Mouse (Mus musculus): ENCODE results near the gene Lclat1. TPM values are rescaled to one million over a fixed set of nuclear protein-coding genes. Genes with fewer than 3 reads are reported as not detected.

The Lclat1 gene
- polyA plus RNA-seq, 1 experiment: 22.8 TPM

DNA sequence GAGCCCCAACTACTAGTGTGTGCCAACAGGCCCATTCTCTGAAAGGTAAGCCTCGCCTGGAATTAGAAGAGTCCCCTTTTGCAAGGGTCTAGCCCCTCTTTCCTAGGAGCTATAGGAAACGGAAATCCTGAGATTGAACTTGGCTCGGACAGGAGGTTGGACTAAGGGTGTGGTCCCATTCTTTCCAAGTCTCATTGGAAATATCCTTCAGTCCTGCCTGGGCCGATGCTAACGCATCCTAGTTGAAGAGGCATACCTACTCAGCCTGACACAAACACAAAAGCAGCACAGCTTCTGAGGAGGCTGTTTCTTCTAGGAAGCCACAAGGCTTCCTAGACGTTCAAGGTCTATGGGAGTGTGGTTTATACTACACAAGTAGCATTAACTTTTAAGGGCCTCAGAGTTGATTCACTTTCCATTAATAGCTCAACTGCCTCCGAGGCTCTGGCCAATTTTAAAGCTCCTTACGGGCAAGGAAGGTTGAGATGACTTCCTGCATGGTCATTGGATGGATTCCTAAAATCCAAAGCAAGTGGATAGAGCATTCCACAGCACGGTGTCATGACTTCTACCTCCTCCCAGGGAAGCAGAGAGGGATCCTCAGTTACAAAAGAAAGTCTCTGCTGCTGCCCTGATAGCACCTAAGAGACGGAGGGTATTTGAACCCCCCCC, 39.3 kb upstream of the Lclat1 start:
- Histone ChIP-seq H3K4me1 (ENCODE audit: control insufficient read depth, insufficient read depth, low read length) (peaks cover 8% of the 10 kb centered on the region; the same call in 1 of the 2 replicates), H3K4me3 (replicated peaks; ENCODE audit: extremely low read depth, low read depth, low read length) (no peak overlapping the region)
- DNase-seq: no peak
- 43% methylated on average over 10 of the region's 10 CpGs for WGBS
- TF ChIP-seq POLR2A (IDR thresholded peaks at IDR 0.05; ENCODE audit: borderline replicate concordance, extremely low read depth, low read depth, low read length): no peak
- TF ChIP-seq CTCF (IDR thresholded peaks at IDR 0.05; ENCODE audit: insufficient read depth, low read length): no peak

DNA sequence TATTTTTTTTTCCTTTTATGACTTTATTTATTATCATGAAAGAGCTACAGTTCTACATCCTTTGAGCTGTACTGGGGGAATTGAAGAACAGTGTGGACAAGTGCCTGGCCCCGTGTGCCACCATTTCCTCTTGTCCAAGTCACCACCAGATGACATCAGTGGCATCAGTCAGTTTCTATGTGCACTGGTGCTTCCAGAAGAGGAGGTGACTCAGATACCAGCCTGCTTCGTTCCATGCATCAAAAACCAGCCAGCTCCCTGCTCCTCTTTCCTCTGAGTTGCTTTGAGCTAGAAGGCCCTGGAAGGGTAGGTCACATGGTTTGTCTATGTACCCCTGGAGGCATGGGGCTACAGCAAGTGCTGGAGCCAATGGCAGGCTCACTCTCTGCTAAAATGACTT, 37.3 kb upstream of the Lclat1 start:
- 74% methylated on average over 2 of the region's 2 CpGs for WGBS
- no peak overlapping the region for H3K4me3 ChIP-seq (replicated peaks; ENCODE audit: extremely low read depth, low read depth, low read length)
- DNase-seq: no peak
- TF ChIP-seq CTCF (IDR thresholded peaks at IDR 0.05; ENCODE audit: insufficient read depth, low read length) (no peak), POLR2A (IDR thresholded peaks at IDR 0.05; ENCODE audit: borderline replicate concordance, extremely low read depth, low read depth, low read length) (no peak)
- H3K4me1 ChIP-seq (ENCODE audit: control insufficient read depth, insufficient read depth, low read length): peaks cover 8% of the 10 kb centered on the region; the same call in 1 of the 2 replicates

DNA sequence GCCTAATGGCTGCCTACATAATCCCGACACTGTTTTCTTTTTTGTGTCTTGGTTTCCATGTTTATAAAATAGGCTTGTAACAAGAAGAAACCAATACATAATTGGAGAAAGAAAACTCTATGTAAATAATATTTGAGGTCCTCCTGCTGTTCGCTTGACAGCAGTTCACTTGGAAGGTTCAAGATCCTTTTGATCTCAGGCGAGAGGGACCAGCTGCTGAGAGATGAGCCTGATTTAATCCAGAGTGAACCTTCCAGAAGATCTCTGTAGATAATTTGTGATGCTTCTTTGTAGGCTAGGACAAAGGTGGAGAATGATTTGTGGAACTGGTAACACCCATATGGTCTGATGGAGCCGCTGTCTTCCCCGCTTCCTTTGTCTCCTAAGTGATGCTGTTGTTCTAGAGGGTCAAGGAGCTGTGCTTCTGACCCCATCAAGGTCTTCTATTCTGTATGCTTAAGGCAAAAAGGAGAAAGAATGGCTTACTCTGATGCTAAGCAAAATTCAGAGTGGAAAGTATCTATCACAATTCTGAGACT, 36.0 kb upstream of the Lclat1 start:
- DNase-seq: no peak
- WGBS: 77% methylated on average over 5 of the region's 5 CpGs
- Histone ChIP-seq H3K4me1 (ENCODE audit: control insufficient read depth, insufficient read depth, low read length) (peaks cover 8% of the 10 kb centered on the region; the same call in 1 of the 2 replicates), H3K4me3 (replicated peaks; ENCODE audit: extremely low read depth, low read depth, low read length) (no peak overlapping the region)
- TF ChIP-seq POLR2A (IDR thresholded peaks at IDR 0.05; ENCODE audit: borderline replicate concordance, extremely low read depth, low read depth, low read length): no peak
- no peak for TF ChIP-seq CTCF (IDR thresholded peaks at IDR 0.05; ENCODE audit: insufficient read depth, low read length)

DNA sequence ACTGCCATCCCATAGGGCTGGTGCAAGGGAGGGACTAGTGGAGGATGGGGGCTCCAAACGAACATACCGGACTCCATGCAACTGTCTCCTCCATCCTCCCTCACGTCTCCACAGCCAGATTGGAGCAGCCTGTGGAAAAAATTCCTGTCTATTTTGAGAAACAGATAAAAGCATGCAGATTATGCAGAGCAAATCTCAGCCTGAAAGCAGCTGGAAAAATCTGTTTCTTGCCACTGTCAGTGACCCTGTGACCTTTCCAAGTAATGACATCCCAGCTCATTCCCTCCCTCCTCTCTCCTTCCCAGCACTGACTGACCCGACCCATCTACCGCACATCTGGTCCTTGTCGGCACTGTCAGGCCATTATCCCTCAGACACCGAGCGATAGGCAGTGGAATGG, 35.5 kb upstream of the Lclat1 start:
- TF ChIP-seq POLR2A (IDR thresholded peaks at IDR 0.05; ENCODE audit: borderline replicate concordance, extremely low read depth, low read depth, low read length) (no peak), CTCF (IDR thresholded peaks at IDR 0.05; ENCODE audit: insufficient read depth, low read length) (no peak)
- Histone ChIP-seq H3K4me3 (replicated peaks; ENCODE audit: extremely low read depth, low read depth, low read length) (no peak overlapping the region), H3K4me1 (ENCODE audit: control insufficient read depth, insufficient read depth, low read length) (peaks cover 6% of the 10 kb centered on the region; the same call in 1 of the 2 replicates)
- 65% methylated on average over 8 of the region's 8 CpGs for WGBS
- DNase-seq: peak; percentile 19

DNA sequence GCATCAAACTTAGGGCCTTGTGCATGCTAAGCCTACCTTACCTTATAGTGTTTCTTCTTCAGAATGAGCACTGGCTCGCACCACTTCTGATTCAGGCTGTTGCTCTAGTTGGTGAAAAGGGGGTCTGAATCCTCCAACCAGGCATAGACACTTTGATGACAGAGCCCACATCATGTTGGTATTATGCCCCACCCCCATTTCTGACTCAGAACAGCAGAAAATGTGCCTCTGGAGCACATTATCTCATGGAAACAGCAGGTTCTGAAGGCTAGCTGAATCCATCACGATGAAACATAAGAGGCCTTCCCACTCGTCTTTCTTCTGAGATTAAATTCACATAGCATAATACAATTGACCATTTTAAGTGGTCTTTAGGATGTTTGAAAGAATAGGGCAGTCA, 33.2 kb upstream of the Lclat1 start:
- no peak for DNase-seq
- Histone ChIP-seq H3K4me1 (ENCODE audit: control insufficient read depth, insufficient read depth, low read length) (no peaks in the 10 kb centered on the region), H3K4me3 (replicated peaks; ENCODE audit: extremely low read depth, low read depth, low read length) (no peak overlapping the region)
- WGBS: 80% methylated on average over 3 of the region's 3 CpGs
- TF ChIP-seq POLR2A (IDR thresholded peaks at IDR 0.05; ENCODE audit: borderline replicate concordance, extremely low read depth, low read depth, low read length) (no peak), CTCF (IDR thresholded peaks at IDR 0.05; ENCODE audit: insufficient read depth, low read length) (no peak)

DNA sequence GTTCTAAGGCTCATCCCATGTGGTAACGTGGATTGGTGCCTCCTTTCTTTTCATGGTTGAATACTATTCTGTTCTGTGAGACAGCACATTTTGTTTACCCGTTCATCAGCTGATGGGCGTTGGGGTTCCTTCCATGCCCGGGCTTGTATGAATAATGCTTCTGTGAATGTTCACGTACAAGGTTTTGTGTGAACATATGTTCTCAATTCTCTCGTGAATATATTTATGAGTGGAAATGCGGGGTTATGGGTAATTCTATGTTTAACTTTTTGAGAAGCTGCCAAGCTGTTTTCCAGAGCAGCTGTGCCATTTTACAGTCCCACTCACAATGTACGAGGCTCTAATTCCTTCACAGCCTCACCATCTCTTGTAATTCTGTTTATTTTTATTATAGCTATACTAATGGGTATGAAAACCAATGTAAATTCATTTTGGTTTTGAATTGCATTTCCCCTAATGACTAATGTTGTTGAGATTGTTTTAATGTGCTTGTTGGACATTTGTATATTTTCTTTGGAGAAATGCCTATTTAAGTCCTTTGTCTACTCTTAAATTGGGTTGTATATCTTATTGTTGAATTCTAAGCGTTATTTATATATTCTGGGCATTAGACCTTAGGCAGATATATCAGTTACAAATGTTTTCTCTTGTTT, 32.4 kb upstream of the Lclat1 start:
- Histone ChIP-seq H3K4me1 (ENCODE audit: control insufficient read depth, insufficient read depth, low read length) (no peaks in the 10 kb centered on the region), H3K4me3 (replicated peaks; ENCODE audit: extremely low read depth, low read depth, low read length) (no peak overlapping the region)
- WGBS: 66% methylated on average over 9 of the region's 9 CpGs
- no peak for DNase-seq
- no peak for TF ChIP-seq CTCF (IDR thresholded peaks at IDR 0.05; ENCODE audit: insufficient read depth, low read length)
- TF ChIP-seq POLR2A (IDR thresholded peaks at IDR 0.05; ENCODE audit: borderline replicate concordance, extremely low read depth, low read depth, low read length): no peak

DNA sequence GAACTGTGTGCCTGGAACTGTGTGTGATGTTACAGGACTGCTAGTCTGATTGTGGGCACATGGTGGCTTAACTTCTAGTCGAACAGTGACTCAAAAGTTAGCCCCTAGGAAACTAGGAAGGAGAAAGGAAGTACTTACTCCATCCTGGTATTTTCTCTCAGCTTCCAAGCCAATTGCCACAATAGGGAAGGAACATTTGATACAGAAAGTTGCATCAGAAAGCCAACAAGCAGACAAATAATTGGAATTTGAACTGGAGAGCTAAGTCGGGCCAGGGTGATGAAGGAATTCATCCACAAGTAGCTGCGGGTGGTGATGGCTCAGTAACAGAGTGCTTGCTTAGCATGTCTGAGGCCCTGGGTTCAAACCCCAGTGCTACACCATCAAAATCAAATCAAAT, 30.1 kb upstream of the Lclat1 start:
- Histone ChIP-seq H3K4me1 (ENCODE audit: control insufficient read depth, insufficient read depth, low read length) (no peaks in the 10 kb centered on the region), H3K4me3 (replicated peaks; ENCODE audit: extremely low read depth, low read depth, low read length) (no peak overlapping the region)
- TF ChIP-seq POLR2A (IDR thresholded peaks at IDR 0.05; ENCODE audit: borderline replicate concordance, extremely low read depth, low read depth, low read length): no peak
- TF ChIP-seq CTCF (IDR thresholded peaks at IDR 0.05; ENCODE audit: insufficient read depth, low read length): no peak
- 72% methylated on average over 3 of the region's 3 CpGs for WGBS
- DNase-seq: no peak

DNA sequence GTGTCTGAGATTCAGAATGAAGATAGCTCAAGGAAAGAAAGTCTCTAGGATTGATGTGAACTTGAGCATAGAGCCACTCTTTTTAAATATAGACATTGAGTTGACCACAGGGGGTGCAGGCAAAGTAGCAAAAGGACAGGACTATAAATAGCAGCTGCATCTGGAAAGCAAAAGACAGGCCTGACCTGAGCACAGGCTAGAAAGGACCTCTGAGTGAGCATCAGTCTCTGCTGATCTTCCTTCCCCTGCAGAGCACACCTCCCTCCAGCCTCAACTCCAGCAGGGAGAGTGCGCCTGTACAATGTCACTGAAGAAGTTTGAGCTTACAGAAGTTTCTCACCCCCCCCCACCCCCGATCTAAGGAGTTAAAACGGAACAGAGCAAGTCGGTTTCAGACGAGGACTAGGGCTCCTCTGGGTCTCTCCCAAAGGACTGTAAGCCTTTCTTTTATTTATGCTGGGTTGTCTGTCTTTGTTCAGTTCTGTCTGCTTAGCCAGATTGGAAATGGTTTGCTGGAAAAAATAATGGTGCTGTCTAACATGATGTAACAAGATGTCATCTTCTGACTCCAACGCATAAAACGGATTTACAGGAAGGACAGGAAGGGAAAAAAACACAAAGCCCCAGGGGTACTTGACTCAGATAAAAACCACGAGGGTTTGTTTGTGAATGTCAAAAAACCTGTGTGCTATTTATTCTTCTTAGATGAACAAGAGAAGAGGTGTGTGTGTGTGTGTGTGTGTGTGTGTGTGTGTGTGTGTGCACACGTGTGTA, 26.2 kb upstream of the Lclat1 start:
- TF ChIP-seq CTCF (IDR thresholded peaks at IDR 0.05; ENCODE audit: insufficient read depth, low read length): no peak
- no peak for TF ChIP-seq POLR2A (IDR thresholded peaks at IDR 0.05; ENCODE audit: borderline replicate concordance, extremely low read depth, low read depth, low read length)
- 30% methylated on average over 9 of the region's 9 CpGs for WGBS
- DNase-seq: no peak
- no peaks in the 10 kb centered on the region for H3K4me1 ChIP-seq (ENCODE audit: control insufficient read depth, insufficient read depth, low read length)
- no peak overlapping the region for H3K4me3 ChIP-seq (replicated peaks; ENCODE audit: extremely low read depth, low read depth, low read length)

DNA sequence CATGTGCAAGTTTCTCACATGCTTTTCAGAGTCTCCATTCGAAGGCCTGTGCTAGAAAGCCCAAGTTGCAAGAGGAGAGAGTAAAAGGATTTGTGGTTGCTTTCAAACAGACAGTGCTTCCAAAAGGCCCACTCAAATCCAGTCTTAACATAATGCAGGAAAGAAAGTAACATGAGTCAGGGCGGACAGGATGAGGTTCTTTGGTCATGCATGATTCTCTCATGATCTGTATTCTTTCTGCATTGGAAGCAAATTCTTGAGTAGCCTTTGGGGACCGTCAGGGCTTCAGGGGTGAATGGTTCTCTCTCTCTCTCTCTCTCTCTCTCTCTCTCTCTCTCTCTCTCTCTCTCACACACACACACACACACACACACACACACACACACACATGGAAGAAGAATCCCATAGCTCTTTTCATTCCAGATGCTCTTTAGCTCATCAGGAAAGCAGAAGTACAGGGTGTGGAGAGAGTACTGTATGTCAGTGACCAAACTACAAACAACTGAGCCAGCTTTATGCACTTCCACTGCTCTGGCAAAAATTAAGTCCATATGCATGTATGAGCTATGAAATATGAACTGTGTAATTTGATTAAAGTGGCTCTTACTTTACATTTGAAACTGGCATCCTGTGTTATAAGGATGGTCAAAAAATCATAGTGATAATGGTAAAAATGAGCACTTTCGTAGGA, 25.1 kb upstream of the Lclat1 start:
- TF ChIP-seq POLR2A (IDR thresholded peaks at IDR 0.05; ENCODE audit: borderline replicate concordance, extremely low read depth, low read depth, low read length) (no peak), CTCF (IDR thresholded peaks at IDR 0.05; ENCODE audit: insufficient read depth, low read length) (no peak)
- no peak for DNase-seq
- H3K4me3 ChIP-seq (replicated peaks; ENCODE audit: extremely low read depth, low read depth, low read length): no peak overlapping the region
- WGBS: 86% methylated on average over 4 of the region's 4 CpGs
- H3K4me1 ChIP-seq (ENCODE audit: control insufficient read depth, insufficient read depth, low read length): peaks cover 4% of the 10 kb centered on the region
